Mouse (Mus musculus) gastrocnemius, postnatal 14 days (tissue): ENCODE results near the gene Gm8369. TPM values are rescaled to one million over a fixed set of nuclear protein-coding genes. Genes with fewer than 3 reads are reported as not detected.
"Not testable (repeated sequence)": the region's sequence is repeated elsewhere in the genome, so short reads cannot be mapped to it uniquely, and the experiment has no call there.

Experiments used
- DNase-seq: peaks from one replicate; pipeline ENCODE4 v3.0.0; 2021; ENCODE audit warnings: mixed read lengths
- intact Hi-C: fragments of 180-260 bp; cut with DNase I; formaldehyde crosslinking; loops from one replicate; pipeline ENCODE4 v1.15.1; 2025; ENCODE audit warnings: low total_unique reads
- long read RNA-seq, 2 experiments: library from polyadenylated mRNA; stranded (forward); transcript quantifications; one replicate each; pipeline ENCODE4 v2.0.0; 2021
- total RNA-seq, 2 experiments: library from RNA; stranded (reverse); gene quantifications; 2 replicates each; pipeline ENCODE4 v1.2.3; 2021

Gm8369 gene
- total RNA-seq: under 1 TPM in 1 of 2 experiments, not detected in 1; 0.29 TPM
- long read RNA-seq, experiment 1: 0 reads
- long read RNA-seq, experiment 2: 0 reads

GRCm38 (mm10) chr19:11485746-11486145 is at the start of gene Gm8369:
TSS of gene Gm8369 (plus strand) at chr19:11485938.
- intact Hi-C loops: no loop called here
- DNase-seq: no peak

GRCm38 (mm10) chr19:11443338-11443737 is 42.4 kb upstream of the Gm8369 start, which contains the start of gene Ms4a4b:
TSS of gene Ms4a4b (plus strand) at chr19:11443553.
- no peak for DNase-seq
- intact Hi-C loops: no loop called here

DNA sequence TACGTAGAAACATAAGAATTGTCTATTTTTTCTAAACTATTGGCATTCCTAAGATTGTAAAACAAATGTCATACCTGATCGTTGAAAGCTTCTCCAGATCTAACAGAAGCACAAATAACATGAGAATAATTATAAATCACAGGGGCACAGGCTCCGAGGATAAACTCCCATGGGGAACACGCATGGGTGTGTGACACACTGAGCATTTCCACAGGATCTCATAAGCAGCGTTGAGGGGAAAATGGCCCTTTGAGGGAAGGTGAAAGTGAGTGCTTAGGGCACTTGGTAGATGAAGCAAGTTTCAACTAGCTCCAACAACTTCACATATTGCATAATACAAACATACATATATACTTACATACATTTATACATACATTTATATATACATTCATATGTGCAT is 41.8 kb upstream of the Gm8369 start:
- intact Hi-C loops: no loop called here

GRCm38 (mm10) chr19:11447238-11447637 is 38.5 kb upstream of the Gm8369 start:
- intact Hi-C loops: no loop called here
- DNase-seq: no peak

More for the DNA sequence above, 41.8 kb upstream of the Gm8369 start:
- DNase-seq: no peak

DNA sequence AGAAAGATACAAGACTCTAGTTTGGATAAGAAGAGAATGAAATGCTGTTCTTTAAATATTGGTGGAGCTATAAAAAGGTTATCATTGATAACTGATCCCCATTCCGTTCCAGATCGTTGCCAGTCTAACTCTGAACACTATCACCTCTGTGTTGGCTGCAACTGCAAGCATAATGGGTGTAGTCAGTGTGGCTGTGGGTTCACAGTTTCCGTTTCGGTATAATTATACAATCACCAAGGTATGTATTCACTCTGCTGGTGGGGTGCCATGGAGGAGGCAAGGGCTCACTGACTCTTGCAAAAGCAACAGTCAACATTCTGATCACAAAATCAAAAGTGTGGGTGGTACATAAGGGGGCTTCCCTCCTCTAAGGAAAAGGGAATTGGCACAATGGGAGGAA is 26.7 kb upstream of the Gm8369 start:
- DNase-seq, intact Hi-C loops: not testable (repeated sequence)

GRCm38 (mm10) chr19:11464795-11465194 is 20.9 kb upstream of the Gm8369 start:
- intact Hi-C loops: not testable (repeated sequence)

DNA sequence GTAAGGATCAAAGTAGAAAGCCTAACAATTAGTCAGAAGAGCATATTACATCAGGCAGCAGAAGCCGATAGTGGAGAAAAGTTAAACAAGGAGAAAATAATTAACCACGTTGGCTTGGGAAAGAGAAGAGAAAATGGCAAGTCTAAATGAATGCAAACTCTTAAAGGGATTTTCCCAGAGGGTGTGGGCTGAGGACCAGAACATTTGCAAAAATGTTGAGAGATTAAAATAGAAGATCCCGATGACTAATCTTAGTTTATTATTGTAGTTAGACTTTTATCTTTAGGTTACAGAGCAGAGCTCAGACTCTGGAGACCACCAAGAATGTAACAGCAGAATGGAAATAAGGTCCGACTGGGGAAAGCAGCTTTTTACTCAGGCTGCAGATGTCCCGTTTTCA is 19.3 kb upstream of the Gm8369 start:
- intact Hi-C loops: no loop called here
- no peak for DNase-seq

More at GRCm38 (mm10) chr19:11464795-11465194, 20.9 kb upstream of the Gm8369 start:
- DNase-seq: not testable (repeated sequence)

DNA sequence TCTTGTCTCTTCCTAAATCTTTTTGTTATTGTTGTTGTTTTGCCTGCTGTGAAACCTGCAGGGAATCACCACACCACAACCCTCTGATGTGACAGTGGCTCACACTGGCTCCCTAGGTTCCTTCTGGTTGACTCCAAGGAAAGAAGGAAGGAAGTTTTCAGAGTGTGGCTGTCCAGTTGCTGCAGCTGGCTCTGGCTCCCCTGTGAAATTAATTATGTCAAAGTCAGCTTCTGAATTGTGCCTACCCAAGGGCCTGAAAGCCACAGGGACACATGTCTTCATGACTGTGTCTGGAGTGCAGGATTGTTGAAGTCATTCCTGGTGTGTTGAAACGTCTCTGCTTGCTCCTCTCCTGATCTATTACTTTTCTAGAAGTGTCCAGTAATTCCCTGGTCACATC is 17.4 kb upstream of the Gm8369 start:
- intact Hi-C loops, DNase-seq: not testable (repeated sequence)

DNA sequence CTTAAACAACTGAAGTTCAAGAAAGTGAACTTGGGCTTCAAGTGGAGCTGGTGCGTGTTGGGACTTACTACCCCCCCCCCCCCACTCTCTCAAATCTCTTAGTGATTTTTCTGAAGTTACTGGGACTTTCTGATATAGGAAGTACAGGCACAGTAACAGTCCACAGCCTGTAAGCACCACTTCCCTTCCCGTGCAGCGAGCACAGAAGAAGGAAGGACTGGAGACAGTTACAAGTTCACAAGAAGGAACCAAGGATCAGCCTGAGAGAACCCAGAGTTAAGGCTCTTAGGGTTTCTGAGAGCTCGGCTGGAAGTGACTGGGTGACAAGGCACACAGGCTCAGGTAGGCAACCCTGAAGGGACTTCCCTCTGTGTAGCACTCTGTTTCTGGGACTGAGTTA is 16.5 kb upstream of the Gm8369 start, which contains the start of gene Ms4a6c:
Gene Ms4a6c, plus strand, starts transcription at position 152 of the 400 bp plus-strand sequence.
- DNase-seq, intact Hi-C loops: not testable (repeated sequence)

GRCm38 (mm10) chr19:11479714-11480113 is 6.0 kb upstream of the Gm8369 start:
- intact Hi-C loops: no loop called here
- DNase-seq: no peak

DNA sequence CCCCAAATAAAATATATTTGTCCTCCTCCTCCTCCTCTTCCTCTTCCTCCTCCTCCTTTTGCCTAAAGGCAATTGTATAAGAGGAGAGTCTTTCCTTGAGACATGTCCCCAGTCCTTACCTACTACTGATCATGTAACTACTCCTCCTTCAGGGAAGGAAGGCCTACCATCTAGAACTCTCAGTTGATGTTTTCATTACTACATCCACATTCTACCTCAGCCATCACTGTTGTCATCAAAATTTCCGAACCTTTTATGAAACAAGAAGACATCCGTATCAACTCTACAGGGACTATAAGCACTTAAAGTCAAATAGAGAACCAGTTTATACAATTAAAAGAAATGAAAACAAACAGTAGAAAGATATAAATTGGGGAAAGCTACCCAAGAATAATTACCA is 3.1 kb upstream of the Gm8369 start:
- no peak for DNase-seq
- intact Hi-C loops: no loop called here

DNA sequence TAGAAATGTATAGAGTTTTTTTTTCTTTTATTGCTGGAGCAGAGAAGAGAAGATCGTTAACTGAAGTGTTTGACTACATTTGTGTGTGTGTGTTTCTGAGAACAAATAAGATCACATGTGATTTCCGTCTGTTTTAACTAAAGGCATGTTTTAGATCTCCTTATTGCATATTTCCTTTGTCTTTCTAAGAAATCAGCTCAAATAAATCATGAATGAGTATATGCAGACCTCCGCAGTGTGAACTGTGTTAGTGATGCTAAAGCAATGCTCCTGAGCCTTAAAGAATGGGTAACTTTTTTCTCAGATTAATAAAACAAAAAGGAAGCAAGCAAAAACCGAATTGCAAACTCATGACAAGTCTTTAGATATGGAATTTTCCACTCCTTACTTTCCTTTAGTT is 1.8 kb upstream of the Gm8369 start:
- intact Hi-C loops: no loop called here

GRCm38 (mm10) chr19:11484388-11484787 is 1.4 kb upstream of the Gm8369 start:
- intact Hi-C loops: no loop called here
- no peak for DNase-seq

More for the DNA sequence above, 1.8 kb upstream of the Gm8369 start:
- no peak for DNase-seq

DNA sequence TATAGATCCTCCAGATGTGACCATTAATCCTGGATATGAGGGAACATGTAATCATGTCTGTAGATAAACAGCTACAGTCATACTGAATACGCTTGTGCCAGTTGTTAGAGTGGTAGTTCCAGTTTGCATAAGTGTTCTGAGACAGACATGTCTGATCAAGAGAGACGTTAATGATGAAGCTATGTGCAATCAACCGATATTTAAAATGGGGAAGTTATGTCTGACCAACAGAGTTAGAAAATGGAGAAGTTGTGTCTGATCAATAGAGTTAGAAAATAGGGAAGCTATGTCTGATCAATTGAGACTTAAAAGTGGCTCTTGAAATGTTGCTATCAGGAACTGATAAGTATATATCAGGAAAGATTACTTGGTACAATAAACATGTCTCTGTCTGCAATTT is 472 bp upstream of the Gm8369 start:
- intact Hi-C loops: no loop called here
- no peak for DNase-seq

GRCm38 (mm10) chr19:11486599-11486998 is 861 bp downstream of the Gm8369 start:
- intact Hi-C loops: no loop called here
- DNase-seq: no peak

GRCm38 (mm10) chr19:11491406-11492189 is 5.9 kb downstream of the Gm8369 start:
- DNase-seq: no peak
- intact Hi-C loops: no loop called here

DNA sequence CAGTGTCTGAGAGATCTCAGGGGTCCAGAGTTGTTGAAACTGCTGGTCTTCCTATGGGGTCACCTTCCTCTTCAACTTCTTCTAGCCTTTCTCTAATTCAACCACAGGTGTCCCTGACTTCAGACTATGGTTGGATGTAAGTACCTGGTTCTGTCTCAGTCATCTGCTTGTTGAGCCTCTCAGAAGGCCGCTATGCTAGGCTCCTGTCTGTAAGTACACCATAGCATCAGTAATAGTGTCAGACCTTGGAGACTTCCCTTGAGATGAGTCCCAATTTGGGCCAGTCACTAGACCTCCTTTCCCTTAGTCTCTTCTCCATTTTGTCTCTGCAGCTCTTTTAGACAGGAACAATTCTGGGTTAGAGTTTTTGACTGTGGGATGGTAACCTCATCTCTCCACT is 6.9 kb downstream of the Gm8369 start:
- no peak for DNase-seq
- intact Hi-C loops: no loop called here

- intact Hi-C loops: no loop called here
- DNase-seq: no peak
Observed at GRCm38 (mm10) chr19:11494519-11494918, 8.8 kb downstream of the Gm8369 start.

GRCm38 (mm10) chr19:11496361-11496760 is 10.6 kb downstream of the Gm8369 start:
- DNase-seq: no peak
- intact Hi-C loops: no loop called here

DNA sequence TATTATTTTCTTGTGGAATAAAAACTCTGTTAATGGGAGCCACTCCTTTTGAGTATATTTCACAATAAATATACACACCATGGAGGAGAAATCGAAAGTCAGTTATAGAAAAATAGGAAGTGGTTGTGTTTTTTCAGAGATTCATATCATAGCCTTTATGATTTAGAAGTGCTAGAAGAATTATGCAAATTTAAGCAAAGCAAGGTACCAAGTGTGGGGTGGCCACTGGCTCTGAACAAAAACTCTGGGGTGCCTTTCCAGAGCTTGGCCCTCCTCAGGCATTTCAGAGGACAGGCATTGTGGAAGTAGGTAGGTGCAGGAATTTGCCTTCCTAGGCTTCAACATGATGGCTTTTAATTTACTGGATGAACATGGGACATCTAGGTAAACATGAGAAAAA is 11.6 kb downstream of the Gm8369 start:
- intact Hi-C loops, DNase-seq: not testable (repeated sequence)

- intact Hi-C loops: no loop called here
- no peak for DNase-seq
Observed at GRCm38 (mm10) chr19:11500796-11501195, 15.1 kb downstream of the Gm8369 start.
